Mouse (Mus musculus) hindlimb bud, embryonic 11.5 days (tissue): ENCODE results near the gene Zfp622.

Source experiments
- DNase-seq: peaks from one replicate; pipeline ENCODE4 v3.0.0-alpha.2; 2012; ENCODE audit warnings: low read depth, low spot score; ENCODE audit errors: extremely low spot score

The Zfp622 gene

GRCm38 (mm10) chr15:25984067-25984733 is at the start of gene Zfp622:
Gene Zfp622, plus strand, starts transcription at chr15:25984366.
- DNase-seq = peak; percentile 91

DNA sequence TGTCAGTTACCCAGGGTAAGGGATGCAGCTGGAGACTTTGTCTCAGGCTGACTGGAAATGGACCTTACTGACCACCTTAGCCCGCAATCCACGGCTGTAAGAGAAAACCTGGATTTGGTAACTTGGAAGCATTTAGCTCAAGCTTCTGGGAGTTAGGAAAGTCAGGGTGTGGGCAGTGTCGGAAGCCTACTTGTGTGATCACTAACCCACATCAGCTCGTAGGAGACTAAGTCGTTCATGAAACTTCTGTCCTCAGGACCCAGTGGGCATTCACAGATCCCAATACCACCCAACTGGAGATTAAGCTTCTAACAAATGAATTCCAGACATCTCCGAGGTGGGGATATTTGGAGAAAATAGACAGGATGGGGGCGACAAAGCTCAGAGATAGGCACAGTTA is 49.8 kb upstream of the Zfp622 start:
- DNase-seq = no peak

DNA sequence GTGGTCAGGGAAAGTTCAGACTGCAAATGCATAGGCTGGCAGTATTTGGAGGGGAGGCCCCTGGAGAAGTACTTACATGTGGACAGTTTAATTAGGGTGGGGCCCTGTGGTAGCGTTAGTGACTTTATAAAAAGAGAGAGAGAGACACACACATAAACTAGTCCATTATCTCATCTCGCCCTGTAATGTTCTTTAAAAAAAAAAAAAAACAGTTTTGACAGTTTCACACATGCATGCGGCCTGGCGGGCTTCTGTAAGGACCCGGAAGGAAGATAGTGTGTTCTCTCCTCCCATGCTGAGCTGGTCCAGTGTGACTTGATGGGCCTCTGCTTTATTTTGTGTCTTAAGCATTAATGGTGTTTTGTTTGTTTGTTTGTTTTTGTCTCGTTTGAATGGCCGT is 45.7 kb upstream of the Zfp622 start:
- DNase-seq = no peak

- DNase-seq = no peak
Observed at GRCm38 (mm10) chr15:25940397-25941377, 43.5 kb upstream of the Zfp622 start.

DNA sequence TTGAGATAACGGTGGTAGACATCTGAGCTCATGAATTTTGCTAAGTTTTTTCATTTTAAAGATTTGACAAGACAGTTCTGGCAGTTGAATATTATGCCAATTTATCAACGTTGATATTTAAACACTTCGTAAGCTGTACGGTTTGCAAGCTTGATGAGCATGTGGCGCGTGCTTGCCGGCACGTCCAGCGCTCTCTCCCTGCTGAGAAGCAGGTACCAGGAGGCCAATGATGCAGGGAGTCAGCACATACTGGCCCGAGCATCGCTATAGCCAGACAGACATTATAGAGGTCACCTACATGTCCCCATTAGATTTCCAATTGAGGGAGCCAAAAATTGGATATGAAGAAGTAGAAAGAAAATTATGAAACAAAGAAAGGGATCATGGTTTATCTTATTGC is 42.7 kb upstream of the Zfp622 start:
- DNase-seq = no peak

DNA sequence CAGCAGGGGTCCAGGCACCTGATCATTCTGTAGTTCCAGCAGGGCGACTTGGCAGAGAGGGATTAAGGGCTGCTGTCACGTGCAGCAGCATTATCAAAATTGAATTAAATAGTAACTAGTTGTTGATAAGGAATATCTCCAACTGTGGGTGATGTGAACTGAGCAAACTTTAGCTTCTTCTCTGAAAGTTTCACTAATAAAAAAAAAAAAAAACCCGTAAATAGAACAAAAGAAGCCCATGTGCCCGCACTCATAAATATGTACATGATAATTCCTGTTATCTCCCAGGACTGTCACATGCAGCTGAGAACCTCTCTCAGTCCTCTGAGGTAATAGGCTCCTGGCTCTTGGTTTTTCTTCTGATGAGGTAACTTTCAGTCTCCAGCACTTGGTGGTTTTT is 41.8 kb upstream of the Zfp622 start:
- no peak for DNase-seq

- DNase-seq = no peak
Observed at GRCm38 (mm10) chr15:25943386-25944137, 40.6 kb upstream of the Zfp622 start.

- no peak for DNase-seq
Observed at GRCm38 (mm10) chr15:25945224-25945623, 38.9 kb upstream of the Zfp622 start.

DNA sequence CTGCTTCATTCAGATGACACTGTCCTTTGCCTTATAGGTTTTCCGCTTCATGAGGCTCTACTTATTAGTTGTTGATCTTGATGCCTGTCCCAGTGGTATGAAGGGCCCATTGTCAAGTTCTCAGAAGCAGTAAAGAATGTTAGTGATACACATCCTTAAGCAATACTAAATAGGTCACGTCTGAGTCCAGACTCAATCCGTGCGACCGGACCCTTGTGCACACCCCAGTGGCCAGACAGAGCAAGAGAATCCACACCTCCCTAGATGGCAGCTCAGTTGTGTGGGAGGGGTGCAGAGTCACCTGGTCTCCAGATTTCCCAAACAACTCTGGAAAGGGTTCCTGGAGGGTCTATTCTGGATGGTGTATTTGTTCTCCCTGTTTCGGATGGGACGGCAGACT is 37.7 kb upstream of the Zfp622 start:
- no peak for DNase-seq

GRCm38 (mm10) chr15:25947383-25947782 is 36.8 kb upstream of the Zfp622 start:
- DNase-seq = no peak

- no peak for DNase-seq
Observed at GRCm38 (mm10) chr15:25948257-25949223, 35.6 kb upstream of the Zfp622 start.

- no peak for DNase-seq
Observed at GRCm38 (mm10) chr15:25949696-25950095, 34.5 kb upstream of the Zfp622 start.

DNA sequence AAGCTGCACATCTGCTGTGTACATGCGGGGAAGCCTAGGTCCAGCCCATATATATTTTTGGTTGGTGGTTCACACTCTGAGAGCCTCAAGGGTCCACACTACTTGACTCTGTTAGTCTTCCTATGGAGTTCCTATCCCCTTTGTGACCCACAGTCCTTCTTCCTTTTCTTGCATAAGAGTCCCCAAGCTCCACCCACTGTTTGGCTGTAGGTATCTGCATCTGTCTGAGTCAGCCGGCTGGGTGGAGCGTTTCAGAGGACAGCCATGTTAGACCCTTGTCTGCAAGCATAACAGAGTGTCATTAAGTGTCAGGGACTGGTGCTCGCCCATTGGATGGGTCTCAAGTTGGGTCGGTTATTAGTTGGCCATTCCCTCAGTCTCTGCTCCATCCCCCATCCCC is 33.6 kb upstream of the Zfp622 start:
- DNase-seq = no peak

GRCm38 (mm10) chr15:25951037-25951436 is 33.1 kb upstream of the Zfp622 start:
- no peak for DNase-seq

- no peak for DNase-seq
Observed at GRCm38 (mm10) chr15:25956001-25956400, 28.2 kb upstream of the Zfp622 start.

GRCm38 (mm10) chr15:25956422-25957117 is 27.6 kb upstream of the Zfp622 start:
- no peak for DNase-seq

DNA sequence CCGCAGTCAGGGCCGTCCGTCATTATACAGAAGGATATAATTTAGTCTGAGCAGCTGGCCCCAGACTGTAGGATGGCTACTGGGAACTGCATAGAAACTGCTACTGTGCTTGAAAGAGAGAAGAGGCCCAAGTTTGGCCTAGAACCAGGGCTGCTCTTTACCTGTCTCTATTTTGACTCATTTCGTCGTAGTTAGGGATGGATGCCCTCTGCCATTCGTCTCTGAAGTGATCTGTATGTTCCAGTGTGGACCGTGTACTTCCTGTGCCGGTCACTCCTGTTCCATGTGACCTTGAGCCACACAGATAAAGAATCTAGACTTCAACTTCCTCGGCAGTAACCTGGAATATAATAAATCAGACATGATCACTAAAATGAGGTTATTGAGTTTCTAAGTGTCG is 26.5 kb upstream of the Zfp622 start:
- DNase-seq = no peak

DNA sequence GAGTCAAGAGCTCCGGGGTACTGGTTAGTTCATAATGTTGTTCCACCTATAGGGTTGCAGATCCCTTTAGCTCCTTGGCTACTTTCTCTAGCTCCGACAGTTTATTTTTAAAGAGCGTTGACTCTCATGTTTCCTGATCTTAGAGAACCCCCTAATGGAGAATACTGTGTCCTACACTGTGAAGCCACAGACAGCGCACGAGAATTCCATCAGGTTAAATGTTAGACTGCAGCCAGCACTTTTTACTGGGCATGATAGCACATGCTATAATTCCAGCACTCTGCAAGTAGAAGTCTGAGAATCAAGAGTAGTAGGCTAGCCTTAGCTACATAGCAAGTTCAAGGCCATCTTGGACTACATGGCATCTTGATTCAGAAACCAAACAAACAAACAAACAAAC is 24.8 kb upstream of the Zfp622 start:
- no peak for DNase-seq

DNA sequence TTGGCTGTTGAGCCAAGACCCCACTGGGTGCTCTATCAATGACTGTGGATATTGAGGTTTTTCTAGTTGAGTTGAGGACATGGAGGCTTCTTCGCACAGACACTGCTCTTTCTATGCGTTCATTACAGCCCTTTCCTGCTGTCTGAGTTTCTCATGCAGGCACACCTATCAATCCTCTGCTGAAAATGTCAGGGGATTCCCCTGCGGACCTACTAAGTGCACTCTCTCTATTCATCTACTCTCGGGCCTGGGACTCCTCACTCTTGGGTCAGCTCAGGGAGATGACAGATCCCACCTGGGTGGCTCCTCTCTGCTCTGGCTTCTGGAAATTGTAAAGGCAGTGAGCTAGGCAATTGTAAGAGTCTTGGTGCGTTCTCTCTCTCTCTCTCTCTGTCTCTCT is 23.9 kb upstream of the Zfp622 start:
- no peak for DNase-seq
